Mouse (Mus musculus): ENCODE measurements at regions not wholly inside any gene's neighbourhood (a gene's known extent, or its start where the extent isn't known, plus 50 kb on each side); places are given as distances from the start of the nearest gene placed in this dataset.

GRCm38 (mm10) chr8:56476158-56476557, 74.7 kb downstream of the Cep44 start:
- in situ Hi-C loops (cut with MboI; ENCODE audit: low sequenced_read_pairs): loop anchor here (25.0 kb wide), 2 partner anchors 414 to 1964 kb away; no protein-coding TSS in a partner anchor

- in situ Hi-C loops (cut with MboI; ENCODE audit: low sequenced_read_pairs): loop anchor here (25.0 kb wide), 2 partner anchors 413 to 1963 kb away; no protein-coding TSS in a partner anchor
Observed at GRCm38 (mm10) chr8:56475138-56475537, 75.7 kb downstream of the Cep44 start.

GRCm38 (mm10) chr8:56474335-56474734, 76.5 kb downstream of the Cep44 start:
- in situ Hi-C loops (cut with MboI; ENCODE audit: low sequenced_read_pairs): no loop called here

GRCm38 (mm10) chr8:56465091-56465490, 85.8 kb downstream of the Cep44 start:
- in situ Hi-C loops (cut with MboI; ENCODE audit: low sequenced_read_pairs): no loop called here

- in situ Hi-C loops (cut with MboI; ENCODE audit: low sequenced_read_pairs): no loop called here
Observed at GRCm38 (mm10) chr8:56450982-56451381, 99.9 kb downstream of the Cep44 start.

GRCm38 (mm10) chr8:56443676-56444075, 107.2 kb downstream of the Cep44 start:
- in situ Hi-C loops (cut with MboI; ENCODE audit: low sequenced_read_pairs): no loop called here

- in situ Hi-C loops (cut with MboI; ENCODE audit: low sequenced_read_pairs): no loop called here
Observed at GRCm38 (mm10) chr8:56439417-56439816, 111.4 kb downstream of the Cep44 start.

GRCm38 (mm10) chr8:56434826-56435225, 116.0 kb downstream of the Cep44 start:
- in situ Hi-C loops (cut with MboI; ENCODE audit: low sequenced_read_pairs): no loop called here

- in situ Hi-C loops (cut with MboI; ENCODE audit: low sequenced_read_pairs): no loop called here
Observed at GRCm38 (mm10) chr8:56412026-56412425, 117.6 kb downstream of the Hpgd start.

GRCm38 (mm10) chr8:56410412-56410811, 116.0 kb downstream of the Hpgd start:
- in situ Hi-C loops (cut with MboI; ENCODE audit: low sequenced_read_pairs): no loop called here

- in situ Hi-C loops (cut with MboI; ENCODE audit: low sequenced_read_pairs): no loop called here
Observed at GRCm38 (mm10) chr8:56407267-56407666, 112.9 kb downstream of the Hpgd start.

GRCm38 (mm10) chr8:56406317-56406716, 111.9 kb downstream of the Hpgd start:
- in situ Hi-C loops (cut with MboI; ENCODE audit: low sequenced_read_pairs): no loop called here

- in situ Hi-C loops (cut with MboI; ENCODE audit: low sequenced_read_pairs): no loop called here
Observed at GRCm38 (mm10) chr8:56397611-56398010, 103.2 kb downstream of the Hpgd start.

- in situ Hi-C loops (cut with MboI; ENCODE audit: low sequenced_read_pairs): no loop called here
Observed at GRCm38 (mm10) chr8:56396352-56396751, 102.0 kb downstream of the Hpgd start.

GRCm38 (mm10) chr8:56392626-56393025, 98.2 kb downstream of the Hpgd start:
- in situ Hi-C loops (cut with MboI; ENCODE audit: low sequenced_read_pairs): no loop called here

- in situ Hi-C loops (cut with MboI; ENCODE audit: low sequenced_read_pairs): no loop called here
Observed at GRCm38 (mm10) chr8:56392158-56392557, 97.8 kb downstream of the Hpgd start.
